Mouse (Mus musculus) C2C12 (cell line): ENCODE measurements at regions not wholly inside any gene's neighbourhood (a gene's known extent, or its start where the extent isn't known, plus 50 kb on each side); places are given as distances from the start of the nearest gene placed in this dataset.

Experiments
- CEBPB ChIP-seq: IDR thresholded peaks from one replicate; pipeline ENCODE4 v1.6.1; 2011; ENCODE audit warnings: low read depth, mild to moderate bottlenecking, control low read depth, moderate library complexity
- CTCF ChIP-seq: IDR thresholded peaks from one replicate; pipeline ENCODE4 v1.5.1; 2011; ENCODE audit not compliant: control insufficient read depth, insufficient read depth, insufficient read length
- FOSL1 ChIP-seq: IDR thresholded peaks from one replicate; pipeline ENCODE4 v1.8.0; 2011; ENCODE audit warnings: mild to moderate bottlenecking, low read length; ENCODE audit not compliant: poor library complexity, insufficient read depth, severe bottlenecking
- MAX ChIP-seq: IDR thresholded peaks from one replicate; pipeline ENCODE4 v1.6.1; 2011; ENCODE audit warnings: mild to moderate bottlenecking, control low read depth
- MYOG ChIP-seq: IDR thresholded peaks from one replicate; pipeline ENCODE4 v1.6.1; 2011; ENCODE audit not compliant: control insufficient read depth, insufficient read length; ENCODE audit errors: extremely low read depth

DNA sequence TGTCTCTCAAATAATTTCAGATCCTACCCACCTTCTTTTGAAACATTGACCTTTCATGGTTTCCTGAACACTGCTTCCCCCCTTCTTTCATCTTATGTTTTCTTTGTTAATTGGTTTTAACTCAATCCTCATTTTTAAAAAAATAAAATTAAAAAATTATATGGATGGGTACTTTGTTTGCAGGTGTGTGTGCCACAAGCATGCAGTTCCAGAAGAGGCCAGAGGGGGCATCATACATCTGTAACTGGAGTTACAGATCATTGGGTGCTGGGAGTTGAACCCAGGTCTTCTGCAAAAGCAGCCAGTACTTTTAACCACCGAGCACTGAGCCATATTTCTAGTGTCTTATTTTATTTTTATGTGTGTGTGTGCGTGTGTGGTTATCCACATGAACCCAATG, 178.6 kb upstream of the Palmd start:
- TF ChIP-seq CTCF (no peak), MAX (no peak), FOSL1 (no peak), MYOG (no peak), CEBPB (no peak)
